Mouse (Mus musculus): ENCODE measurements around the gene Plscr1. TPM values are rescaled to one million over a fixed set of nuclear protein-coding genes. Genes with fewer than 3 reads are reported as not detected.

Plscr1 gene
- polyA plus RNA-seq, 1 experiment from 2014 or later: 10.4 TPM

DNA sequence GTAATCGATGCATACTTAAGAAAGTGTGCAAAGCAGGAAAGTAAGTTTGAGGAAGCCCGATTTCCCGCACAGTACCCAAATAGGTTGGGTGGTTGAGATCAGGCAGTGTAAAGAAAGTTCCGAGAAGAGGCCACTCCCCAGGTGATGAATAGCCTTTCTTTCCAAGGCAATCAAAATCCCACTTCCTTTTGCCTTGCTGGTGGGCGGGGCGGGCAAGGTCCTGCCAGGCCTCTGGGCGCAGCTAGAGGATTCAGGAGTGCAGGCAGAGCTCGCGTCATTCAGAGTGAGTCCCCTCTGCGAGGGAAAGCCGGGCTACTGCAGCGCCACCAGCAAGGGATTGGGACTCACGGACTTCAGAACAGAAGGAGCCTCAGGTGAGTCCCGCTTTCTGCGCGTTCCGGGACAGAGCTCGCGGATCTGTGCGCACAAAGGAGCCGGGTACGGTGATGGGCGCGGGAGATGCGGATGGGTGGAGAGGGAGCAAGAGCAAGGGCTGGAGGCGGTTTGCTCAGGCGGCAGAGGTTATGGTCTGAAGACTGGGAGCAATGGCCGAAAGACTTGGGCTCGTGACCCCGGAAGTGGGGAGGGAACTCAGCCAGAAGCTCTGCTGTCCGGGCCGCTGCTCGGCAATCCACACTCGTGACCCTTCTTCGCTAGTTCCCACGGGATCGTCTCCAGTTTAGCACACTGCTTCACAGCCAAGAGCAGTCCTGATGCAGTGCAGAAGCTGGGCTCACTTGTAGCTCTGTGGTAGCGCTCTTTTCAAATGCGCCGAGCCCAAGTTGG, 630 bp downstream of the Plscr1 start:
- WGBS: under 1% methylated on average over 40 of the region's 40 CpGs
- Histone ChIP-seq H3K9ac (ENCODE audit: low read depth, low read length) (peak overlapping the region; percentile 76), H3K9me3 (ENCODE audit: control insufficient read depth, low read length) (no peaks in the 10 kb centered on the region), H3K4me1 (ENCODE audit: control insufficient read depth, insufficient read depth, low read depth, low read length) (peaks cover 9% of the 10 kb centered on the region), H3K27me3 (replicated peaks; ENCODE audit: control insufficient read depth, insufficient read depth, low read length) (no peaks in the 10 kb centered on the region), H3K36me3 (ENCODE audit: control insufficient read depth, insufficient read depth, low read length) (no peaks in the 10 kb centered on the region), H3K4me3 (ENCODE audit: low read length) (peak overlapping the region; percentile 57), H3K4me2 (ENCODE audit: low read length) (peak overlapping the region; percentile 78), H3K27ac (ENCODE audit: low read depth, low read length) (peak overlapping the region; percentile 79)
- ATAC-seq: peak; percentile 94

GRCm38 (mm10) chr9:92252718-92253117, 3.2 kb downstream of the Plscr1 start:
- Histone ChIP-seq H3K9ac (ENCODE audit: low read depth, low read length) (no peak overlapping the region), H3K9me3 (ENCODE audit: control insufficient read depth, low read length) (no peaks in the 10 kb centered on the region), H3K4me1 (ENCODE audit: control insufficient read depth, insufficient read depth, low read depth, low read length) (peaks cover 9% of the 10 kb centered on the region), H3K27ac (ENCODE audit: low read depth, low read length) (no peak overlapping the region), H3K36me3 (ENCODE audit: control insufficient read depth, insufficient read depth, low read length) (no peaks in the 10 kb centered on the region), H3K4me2 (ENCODE audit: low read length) (no peak overlapping the region), H3K4me3 (ENCODE audit: low read length) (no peak overlapping the region), H3K27me3 (replicated peaks; ENCODE audit: control insufficient read depth, insufficient read depth, low read length) (no peaks in the 10 kb centered on the region)
- ATAC-seq: no peak
- WGBS: 77% methylated on average over 5 of the region's 5 CpGs

- H3K4me2 ChIP-seq (ENCODE audit: low read length): no peak overlapping the region
- no peak for ATAC-seq
- WGBS: 93% methylated on average over 10 of the region's 10 CpGs
Observed at GRCm38 (mm10) chr9:92253585-92254321, 4.2 kb downstream of the Plscr1 start.

DNA sequence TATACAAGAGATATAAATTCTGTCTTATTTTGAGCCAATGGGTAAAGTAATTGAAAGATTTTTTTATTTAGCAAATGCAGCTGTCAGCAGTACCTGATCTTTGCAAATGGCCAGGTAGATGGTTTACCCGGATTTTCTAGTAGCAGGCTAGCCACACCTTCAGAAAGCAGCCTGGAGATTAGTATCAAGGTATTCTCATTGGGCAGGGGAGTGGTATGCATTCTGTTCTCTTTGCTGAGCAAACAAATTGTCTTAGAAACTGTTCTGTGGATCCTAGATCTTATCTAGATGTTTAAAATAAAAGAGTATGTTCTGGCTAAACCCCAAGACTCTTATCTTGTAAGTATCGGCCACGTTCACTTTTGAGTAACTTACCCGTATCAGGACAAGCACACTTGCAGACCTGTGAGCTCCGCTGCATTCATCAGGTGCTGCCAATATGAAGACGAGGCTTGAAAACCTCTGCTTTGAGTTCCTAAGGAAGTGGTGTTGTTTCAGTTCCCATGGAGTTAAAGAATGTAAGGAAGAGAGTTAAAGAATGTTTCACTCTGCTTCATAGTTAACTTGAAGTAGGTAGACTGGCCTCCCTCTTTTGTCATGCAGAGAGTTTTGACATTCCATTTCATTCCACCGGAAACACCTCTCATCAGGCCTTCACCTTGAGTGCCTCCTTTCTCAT, 11.1 kb downstream of the Plscr1 start:
- ATAC-seq: no peak
- no peaks in the 10 kb centered on the region for H3K27me3 ChIP-seq (replicated peaks; ENCODE audit: control insufficient read depth, insufficient read depth, low read length)
- H3K9me3 ChIP-seq (ENCODE audit: control insufficient read depth, low read length): no peaks in the 10 kb centered on the region
- H3K36me3 ChIP-seq (ENCODE audit: control insufficient read depth, insufficient read depth, low read length): no peaks in the 10 kb centered on the region
- no peaks in the 10 kb centered on the region for H3K4me1 ChIP-seq (ENCODE audit: control insufficient read depth, insufficient read depth, low read depth, low read length)
- no peak overlapping the region for H3K27ac ChIP-seq (ENCODE audit: low read depth, low read length)
- no peak overlapping the region for H3K4me2 ChIP-seq (ENCODE audit: low read length)
- no peak overlapping the region for H3K4me3 ChIP-seq (ENCODE audit: low read length)
- H3K9ac ChIP-seq (ENCODE audit: low read depth, low read length): no peak overlapping the region
- WGBS: 86% methylated on average over 7 of the region's 7 CpGs

More at GRCm38 (mm10) chr9:92253585-92254321, 4.2 kb downstream of the Plscr1 start:
- Histone ChIP-seq H3K27ac (ENCODE audit: low read depth, low read length) (no peak overlapping the region), H3K36me3 (ENCODE audit: control insufficient read depth, insufficient read depth, low read length) (no peaks in the 10 kb centered on the region), H3K9ac (ENCODE audit: low read depth, low read length) (no peak overlapping the region), H3K9me3 (ENCODE audit: control insufficient read depth, low read length) (no peaks in the 10 kb centered on the region), H3K4me3 (ENCODE audit: low read length) (no peak overlapping the region), H3K27me3 (replicated peaks; ENCODE audit: control insufficient read depth, insufficient read depth, low read length) (no peaks in the 10 kb centered on the region), H3K4me1 (ENCODE audit: control insufficient read depth, insufficient read depth, low read depth, low read length) (peaks cover 9% of the 10 kb centered on the region)

DNA sequence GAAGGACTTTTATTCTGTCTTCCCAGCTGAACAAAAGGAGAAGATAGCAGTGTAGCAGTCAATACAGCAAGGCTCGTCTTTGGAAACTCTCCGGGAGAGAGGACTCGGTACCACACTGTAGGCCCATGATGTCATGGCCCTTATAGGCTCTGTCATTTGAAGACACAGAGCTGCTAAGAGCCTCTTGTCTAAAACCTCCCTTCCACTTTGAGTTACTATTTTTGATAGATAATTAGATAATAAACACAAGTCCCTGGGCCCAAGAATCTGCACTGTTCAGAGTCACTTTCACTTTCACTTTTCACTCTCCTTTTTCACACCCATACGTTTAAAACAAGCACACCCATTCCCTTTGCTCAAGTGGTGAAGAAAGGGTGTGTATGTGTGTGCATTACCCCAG, 16.2 kb downstream of the Plscr1 start:
- H3K9ac ChIP-seq (ENCODE audit: low read depth, low read length): no peak overlapping the region
- no peaks in the 10 kb centered on the region for H3K4me1 ChIP-seq (ENCODE audit: control insufficient read depth, insufficient read depth, low read depth, low read length)
- WGBS: 90% methylated on average over 4 of the region's 4 CpGs
- ATAC-seq: no peak
- H3K4me3 ChIP-seq (ENCODE audit: low read length): no peak overlapping the region
- H3K27ac ChIP-seq (ENCODE audit: low read depth, low read length): no peak overlapping the region
- H3K9me3 ChIP-seq (ENCODE audit: control insufficient read depth, low read length): no peaks in the 10 kb centered on the region
- H3K27me3 ChIP-seq (replicated peaks; ENCODE audit: control insufficient read depth, insufficient read depth, low read length): no peaks in the 10 kb centered on the region
- no peak overlapping the region for H3K4me2 ChIP-seq (ENCODE audit: low read length)
- H3K36me3 ChIP-seq (ENCODE audit: control insufficient read depth, insufficient read depth, low read length): no peaks in the 10 kb centered on the region

- Histone ChIP-seq H3K4me2 (ENCODE audit: low read length) (no peak overlapping the region), H3K9me3 (ENCODE audit: control insufficient read depth, low read length) (no peaks in the 10 kb centered on the region), H3K27ac (ENCODE audit: low read depth, low read length) (no peak overlapping the region), H3K4me1 (ENCODE audit: control insufficient read depth, insufficient read depth, low read depth, low read length) (no peaks in the 10 kb centered on the region), H3K9ac (ENCODE audit: low read depth, low read length) (no peak overlapping the region), H3K27me3 (replicated peaks; ENCODE audit: control insufficient read depth, insufficient read depth, low read length) (no peaks in the 10 kb centered on the region), H3K36me3 (ENCODE audit: control insufficient read depth, insufficient read depth, low read length) (no peaks in the 10 kb centered on the region), H3K4me3 (ENCODE audit: low read length) (no peak overlapping the region)
- no peak for ATAC-seq
- 70% methylated on average over 8 of the region's 8 CpGs for WGBS
Observed at GRCm38 (mm10) chr9:92266558-92267171, 17.1 kb downstream of the Plscr1 start.

- H3K4me2 ChIP-seq (ENCODE audit: low read length): no peak overlapping the region
- no peaks in the 10 kb centered on the region for H3K9me3 ChIP-seq (ENCODE audit: control insufficient read depth, low read length)
- no peak overlapping the region for H3K27ac ChIP-seq (ENCODE audit: low read depth, low read length)
- ATAC-seq: no peak
- no peak overlapping the region for H3K9ac ChIP-seq (ENCODE audit: low read depth, low read length)
- H3K27me3 ChIP-seq (replicated peaks; ENCODE audit: control insufficient read depth, insufficient read depth, low read length): no peaks in the 10 kb centered on the region
- no peak overlapping the region for H3K4me3 ChIP-seq (ENCODE audit: low read length)
- H3K4me1 ChIP-seq (ENCODE audit: control insufficient read depth, insufficient read depth, low read depth, low read length): no peaks in the 10 kb centered on the region
- no peaks in the 10 kb centered on the region for H3K36me3 ChIP-seq (ENCODE audit: control insufficient read depth, insufficient read depth, low read length)
- WGBS: 79% methylated on average over 1 of the region's 1 CpGs
Observed at GRCm38 (mm10) chr9:92267732-92268131, 18.2 kb downstream of the Plscr1 start.

DNA sequence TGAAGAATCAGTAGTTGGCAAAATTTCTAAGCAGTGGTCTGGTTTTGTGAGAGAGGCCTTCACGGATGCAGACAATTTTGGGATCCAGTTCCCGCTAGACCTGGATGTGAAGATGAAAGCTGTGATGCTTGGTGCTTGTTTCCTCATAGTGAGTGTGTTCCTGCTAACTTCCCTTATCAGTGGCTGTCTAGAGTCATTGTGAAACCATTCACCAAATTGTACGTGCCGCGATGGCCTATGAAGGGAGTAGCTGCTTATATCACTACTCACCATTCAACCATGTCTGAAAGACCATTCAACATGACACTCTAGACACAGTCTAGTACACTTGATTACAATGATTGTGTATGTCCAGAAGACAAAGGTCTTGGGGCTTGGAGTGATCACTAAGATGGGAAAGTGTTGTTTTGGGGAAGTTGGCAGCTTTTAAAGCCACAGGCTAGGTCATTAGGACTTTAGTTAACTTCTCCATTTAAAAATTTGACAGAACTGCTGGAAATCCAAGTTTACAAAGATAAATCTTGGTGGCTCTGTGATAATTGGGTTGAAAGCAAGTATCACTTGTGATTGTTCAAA, 20.4 kb downstream of the Plscr1 start:
- Histone ChIP-seq H3K36me3 (ENCODE audit: control insufficient read depth, insufficient read depth, low read length) (no peaks in the 10 kb centered on the region), H3K4me2 (ENCODE audit: low read length) (no peak overlapping the region), H3K4me1 (ENCODE audit: control insufficient read depth, insufficient read depth, low read depth, low read length) (no peaks in the 10 kb centered on the region), H3K9ac (ENCODE audit: low read depth, low read length) (no peak overlapping the region), H3K27ac (ENCODE audit: low read depth, low read length) (no peak overlapping the region), H3K9me3 (ENCODE audit: control insufficient read depth, low read length) (no peaks in the 10 kb centered on the region), H3K27me3 (replicated peaks; ENCODE audit: control insufficient read depth, insufficient read depth, low read length) (no peaks in the 10 kb centered on the region), H3K4me3 (ENCODE audit: low read length) (no peak overlapping the region)
- 95% methylated on average over 5 of the region's 5 CpGs for WGBS
- ATAC-seq: no peak
